In the genomic region with DNA sequence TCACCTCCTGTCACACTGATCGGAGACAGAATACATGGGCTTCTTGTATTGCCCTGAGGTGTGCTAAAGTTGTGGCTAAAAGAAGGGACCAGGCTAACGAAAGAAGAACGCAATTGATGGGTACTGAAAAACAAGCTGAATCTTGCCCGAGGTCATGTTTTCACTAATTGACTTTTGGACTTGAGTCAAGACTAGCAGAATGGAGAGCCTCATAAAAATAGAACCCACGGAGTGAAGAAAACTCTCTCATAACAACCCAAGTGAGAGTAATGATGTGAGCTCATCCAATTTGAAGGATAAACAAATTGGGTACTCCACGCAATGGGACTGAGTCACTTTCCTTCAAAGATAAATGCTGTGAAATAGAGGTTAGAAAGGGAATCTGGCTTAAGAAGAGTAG, we compare ENCODE assay signal across 8 mouse cellular contexts.
"Had no signal": no experiment of that assay in that cellular context is flagged by ENCODE, and none has a peak within 500 bp of the region (broad histone marks: within the 10 kb centered on the region; RNA-seq: fewer than 3 reads in every experiment).

No protein-coding gene starts in this region.

- DNase-seq: kidney, postnatal 14 days; layer of hippocampus, postnatal 36 days; lung, adult 2 months; lung, postnatal 4 days; midbrain, embryonic 14.5 days; right cerebral cortex, adult 18-20 months; right cerebral cortex, postnatal 25 days; thymus, postnatal 36 days had no signal
